Mouse (Mus musculus): ENCODE results near the gene Ptprd.

DNA sequence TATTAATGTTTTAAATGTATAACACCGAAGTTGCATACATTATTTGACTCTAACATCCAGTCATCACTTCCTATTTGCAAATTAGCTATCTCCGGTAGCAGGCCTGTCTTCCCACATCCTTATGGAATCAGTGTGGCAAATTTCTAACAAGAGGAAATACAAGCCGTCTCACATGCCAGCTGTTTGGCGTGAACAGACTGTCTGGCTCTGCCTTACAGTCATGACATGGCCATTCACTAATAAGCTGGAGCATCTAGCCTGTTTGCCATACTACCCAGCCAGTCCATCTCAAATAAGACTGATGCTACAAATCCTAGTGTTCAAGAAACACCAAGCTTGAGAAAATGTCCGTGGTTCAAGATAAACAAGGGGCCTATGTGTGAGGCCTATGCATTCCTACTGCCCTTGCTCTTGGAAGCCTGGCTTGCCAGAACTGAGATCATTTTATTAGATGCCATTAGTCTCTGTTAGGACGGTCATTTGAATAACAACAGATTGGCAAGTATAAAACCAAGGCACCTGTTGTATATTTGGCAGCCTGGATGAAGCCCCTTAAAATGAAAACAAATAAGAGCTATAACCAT is 1773.2 kb downstream of the Ptprd start:
- TF ChIP-seq CTCF (IDR thresholded peaks at IDR 0.05; ENCODE audit: borderline replicate concordance, extremely low read depth, insufficient read depth, insufficient read length) (no peak), POLR2A (IDR thresholded peaks at IDR 0.05; ENCODE audit: borderline replicate concordance, extremely low read depth, insufficient read depth, insufficient read length, poor library complexity, severe bottlenecking) (no peak)
